Mouse (Mus musculus) effector memory CD4-positive, alpha-beta T cell, adult 7 months (primary cell): ENCODE results near the gene Stab2. TPM values are rescaled to one million over a fixed set of nuclear protein-coding genes. Genes with fewer than 3 reads are reported as not detected.

Experiments used
- polyA plus RNA-seq: library from polyadenylated mRNA; unstranded; fragments of 100-300 nt; shearing (Covaris generic); gene quantifications from one replicate; pipeline ENCODE4 v1.2.1, GENCODE M21; 2017

Stab2 gene
- 0.29 TPM for polyA plus RNA-seq

DNA sequence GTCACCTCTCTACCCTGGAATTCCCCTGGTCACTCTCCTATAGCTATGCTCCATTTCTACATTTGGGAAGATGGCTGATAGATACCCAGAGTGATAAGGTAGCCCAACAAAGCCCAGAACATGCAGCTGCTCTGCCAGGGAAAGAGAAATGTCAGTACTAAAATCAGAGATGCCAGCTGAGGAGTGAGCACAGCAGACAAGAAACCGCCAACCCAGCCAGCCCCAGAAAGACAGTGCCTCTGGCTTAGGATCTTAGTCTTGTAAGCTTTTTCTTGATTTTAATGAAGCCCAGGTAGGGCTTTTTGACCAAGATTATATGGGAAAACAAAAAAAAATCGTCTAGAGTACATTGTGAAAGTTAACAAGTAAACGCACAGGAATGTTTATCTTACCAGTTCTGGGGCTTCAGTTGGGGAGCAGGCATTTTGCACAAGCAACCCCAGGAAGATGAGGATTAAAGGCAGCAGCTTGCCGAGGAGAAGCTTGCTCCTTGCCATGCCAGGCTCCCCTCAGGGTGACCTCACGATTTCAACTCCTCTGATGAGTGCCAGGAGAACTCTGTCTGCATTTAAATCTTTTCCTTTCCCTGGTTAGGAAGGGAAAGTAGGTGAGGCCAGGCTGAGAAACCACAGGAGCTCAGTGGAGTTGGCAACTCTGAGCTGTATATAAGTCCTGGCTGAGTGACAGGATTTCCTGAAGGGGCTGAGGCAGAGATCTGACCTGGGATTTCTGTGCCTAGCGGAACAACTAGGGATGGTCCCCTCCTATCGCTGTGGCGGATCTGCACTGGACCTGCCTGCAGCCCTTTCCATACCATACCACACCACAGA, at the start of gene Stab2:
TSS of gene Stab2 (minus strand) at position 641 of the 830 bp plus-strand sequence.

Other genes with a start within 250 kb of the Stab2 start
- gene Gm49358, start 244.1 kb downstream of the Stab2 start, polyA plus RNA-seq = 1.2 TPM
- 2.8 TPM for gene Nt5dc3, start 229.0 kb downstream of the Stab2 start, polyA plus RNA-seq
- gene 1700113H08Rik, start 50.0 kb upstream of the Stab2 start, polyA plus RNA-seq = not detected